8 mouse cellular contexts compared by ENCODE assay signal in genomic region chr2:155774261-155774926, GRCm38 (mm10). TPM values are rescaled to one million over a fixed set of nuclear protein-coding genes. Genes with fewer than 3 reads are reported as not detected.
DNase-seq lines count a peak whose midpoint lies in the region; ATAC-seq and TF ChIP-seq lines count a peak whose summit lies in the region.
"Had no signal": no experiment of that assay in that cellular context is flagged by ENCODE, and none has a peak within 500 bp of the region (broad histone marks: within the 10 kb centered on the region; RNA-seq: fewer than 3 reads in every experiment).

No protein-coding gene starts in this region.

- 51% methylated on average over 11 of the region's 11 CpGs for WGBS in liver, embryonic 11.5 days
- WGBS in forebrain, embryonic 10.5 days: 66% methylated on average over 11 of the region's 11 CpGs
- 50% methylated on average over 11 of the region's 11 CpGs for WGBS in limb, embryonic 15.5 days
- 45% methylated on average over 11 of the region's 11 CpGs for WGBS in stomach, postnatal 0 days

- no peak for ATAC-seq in liver, embryonic 11.5 days (replicated peaks; ENCODE audit: low FRiP score)
- ATAC-seq in limb, embryonic 15.5 days (ENCODE audit: insufficient number of reproducible peaks, low FRiP score, low TSS enrichment, low read depth): no peak
- ATAC-seq in stomach, postnatal 0 days (ENCODE audit: low FRiP score, low TSS enrichment): no peak

- no peaks in the 10 kb centered on the region for H3K36me3 ChIP-seq in liver, embryonic 11.5 days (ENCODE audit: control insufficient read depth, insufficient read depth, low read length)
- no peaks in the 10 kb centered on the region for H3K36me3 ChIP-seq in forebrain, embryonic 10.5 days (replicated peaks)
- no peaks in the 10 kb centered on the region for H3K36me3 ChIP-seq in limb, embryonic 15.5 days
- no peaks in the 10 kb centered on the region for H3K36me3 ChIP-seq in stomach, postnatal 0 days (ENCODE audit: control insufficient read depth, insufficient read depth, low read length)

- no peak for TF ChIP-seq EP300 in stomach, postnatal 0 days (optimal IDR thresholded peaks at IDR 0.05)

- no peak overlapping the region for H3K27ac ChIP-seq in liver, embryonic 11.5 days (ENCODE audit: low read depth, low read length)
- H3K27ac ChIP-seq in forebrain, embryonic 10.5 days: no peak overlapping the region
- H3K27ac ChIP-seq in limb, embryonic 15.5 days: no peak overlapping the region
- no peak overlapping the region for H3K27ac ChIP-seq in stomach, postnatal 0 days (replicated peaks)

- TF ChIP-seq CTCF in stomach, postnatal 0 days (IDR thresholded peaks at IDR 0.05; ENCODE audit: low read depth): no peak

- no peak for DNase-seq in liver, embryonic 11.5 days (ENCODE audit: low spot score)
- no peak for DNase-seq in liver
- DNase-seq in forebrain, embryonic 10.5 days (ENCODE audit: extremely low spot score, low spot score): no peak
- no peak for DNase-seq in stomach, postnatal 0 days (ENCODE audit: low spot score)
- no peak for DNase-seq in thymus, postnatal 10 days (ENCODE audit: low spot score in 2 of 2)
- DNase-seq in c-Kit-positive CD71-positive TER-119-positive erythroid progenitor cells, embryonic 14.5 days (ENCODE audit: low spot score): no peak
- DNase-seq: lung, postnatal 10 days had no signal

- H3K4me1 ChIP-seq in liver, embryonic 11.5 days (replicated peaks; ENCODE audit: control insufficient read depth, insufficient read depth, low read length): peaks cover 5% of the 10 kb centered on the region
- peaks cover 13% of the 10 kb centered on the region for H3K4me1 ChIP-seq in forebrain, embryonic 10.5 days
- H3K4me1 ChIP-seq in limb, embryonic 15.5 days: peaks cover 10% of the 10 kb centered on the region
- H3K4me1 ChIP-seq in stomach, postnatal 0 days (replicated peaks; ENCODE audit: control insufficient read depth, insufficient read depth): no peaks in the 10 kb centered on the region

- peaks cover 62% of the 10 kb centered on the region for H3K27me3 ChIP-seq in liver, embryonic 11.5 days (replicated peaks; ENCODE audit: control insufficient read depth, insufficient read depth, low read length)
- H3K27me3 ChIP-seq in forebrain, embryonic 10.5 days (ENCODE audit: poor library complexity, severe bottlenecking): peaks cover 57% of the 10 kb centered on the region
- H3K27me3 ChIP-seq in limb, embryonic 15.5 days: peaks cover 60% of the 10 kb centered on the region
- peaks cover 5% of the 10 kb centered on the region; the same call in 1 of the 2 replicates for H3K27me3 ChIP-seq in stomach, postnatal 0 days (ENCODE audit: control insufficient read depth, insufficient read depth, low read length)

- peak overlapping the region; percentile 83 for H3K4me2 ChIP-seq in liver, embryonic 11.5 days
- H3K4me2 ChIP-seq in limb, embryonic 15.5 days: no peak overlapping the region
- H3K4me2 ChIP-seq in stomach, postnatal 0 days (replicated peaks; ENCODE audit: low read depth): no peak overlapping the region

- no peaks in the 10 kb centered on the region for H3K9me3 ChIP-seq in liver, embryonic 11.5 days (ENCODE audit: control insufficient read depth, low read length)
- H3K9me3 ChIP-seq in forebrain, embryonic 10.5 days: no peaks in the 10 kb centered on the region
- H3K9me3 ChIP-seq in limb, embryonic 15.5 days: no peaks in the 10 kb centered on the region
- no peaks in the 10 kb centered on the region for H3K9me3 ChIP-seq in stomach, postnatal 0 days (ENCODE audit: control insufficient read depth, low read length)

- peak overlapping the region; percentile 58 for H3K4me3 ChIP-seq in liver, embryonic 11.5 days (ENCODE audit: low read depth, low read length)
- H3K4me3 ChIP-seq in forebrain, embryonic 10.5 days: peak overlapping the region; percentile 66; the same call in 1 of the 2 replicates
- H3K4me3 ChIP-seq in limb, embryonic 15.5 days: peak overlapping the region; percentile 54
- peak overlapping the region; percentile 34 for H3K4me3 ChIP-seq in stomach, postnatal 0 days (ENCODE audit: low read depth, low read length)

- no peak overlapping the region for H3K9ac ChIP-seq in liver, embryonic 11.5 days (ENCODE audit: low read depth, low read length)
- H3K9ac ChIP-seq in limb, embryonic 15.5 days: no peak overlapping the region
- H3K9ac ChIP-seq in stomach, postnatal 0 days (ENCODE audit: low read length): no peak overlapping the region

RNA-seq across cellular contexts. Expression of gene Mmp24, which starts 0.7 kb away (rescaled TPM):
- 0.04 TPM in 1 of 2 replicates, not detected in the other for polyA plus RNA-seq in liver, embryonic 11.5 days (2014; fragmentation: Nextera tagmentation; extraction: Ambion mirVana)
- polyA plus RNA-seq in forebrain, embryonic 10.5 days (2016; fragmentation: Nextera tagmentation; extraction: Ambion mirVana): 0.17 and 0.35 TPM in 2 replicates
- polyA plus RNA-seq in limb, embryonic 15.5 days (2015; fragmentation: Nextera tagmentation; extraction: Ambion mirVana): 0.06 and 0.11 TPM in 2 replicates
- polyA plus RNA-seq in stomach, postnatal 0 days (2015; fragmentation: Nextera tagmentation; extraction: Ambion mirVana): 0.21 and 0.23 TPM in 2 replicates

RNA-seq across cellular contexts. Expression of gene Procr, which starts 23.5 kb away (rescaled TPM):
- polyA plus RNA-seq in liver, embryonic 11.5 days (2014; fragmentation: Nextera tagmentation; extraction: Ambion mirVana): 2.6 TPM in 2 replicates
- 1.1 TPM in 2 replicates for polyA plus RNA-seq in forebrain, embryonic 10.5 days (2016; fragmentation: Nextera tagmentation; extraction: Ambion mirVana)
- 6.1 and 8.4 TPM in 2 replicates for polyA plus RNA-seq in limb, embryonic 15.5 days (2015; fragmentation: Nextera tagmentation; extraction: Ambion mirVana)
- 12.2 and 14.3 TPM in 2 replicates for polyA plus RNA-seq in stomach, postnatal 0 days (2015; fragmentation: Nextera tagmentation; extraction: Ambion mirVana)

RNA-seq across cellular contexts. Expression of gene Gm17581, which starts 38.7 kb away (rescaled TPM):
- not detected in 2 replicates for polyA plus RNA-seq in liver, embryonic 11.5 days (2014; fragmentation: Nextera tagmentation; extraction: Ambion mirVana)
- not detected in 2 replicates for polyA plus RNA-seq in forebrain, embryonic 10.5 days (2016; fragmentation: Nextera tagmentation; extraction: Ambion mirVana)
- polyA plus RNA-seq in limb, embryonic 15.5 days (2015; fragmentation: Nextera tagmentation; extraction: Ambion mirVana): not detected in 2 replicates
- polyA plus RNA-seq in stomach, postnatal 0 days (2015; fragmentation: Nextera tagmentation; extraction: Ambion mirVana): not detected in 2 replicates

RNA-seq across cellular contexts. Expression of gene BC029722, which starts 44.8 kb away (rescaled TPM):
- 5.6 and 6.8 TPM in 2 replicates for polyA plus RNA-seq in liver, embryonic 11.5 days (2014; fragmentation: Nextera tagmentation; extraction: Ambion mirVana)
- 5.9 and 6.8 TPM in 2 replicates for polyA plus RNA-seq in forebrain, embryonic 10.5 days (2016; fragmentation: Nextera tagmentation; extraction: Ambion mirVana)
- 21.5 and 21.7 TPM in 2 replicates for polyA plus RNA-seq in limb, embryonic 15.5 days (2015; fragmentation: Nextera tagmentation; extraction: Ambion mirVana)
- 26.8 and 29.8 TPM in 2 replicates for polyA plus RNA-seq in stomach, postnatal 0 days (2015; fragmentation: Nextera tagmentation; extraction: Ambion mirVana)

RNA-seq across cellular contexts. Expression of gene Edem2, which starts 45.1 kb away (rescaled TPM):
- 34.5 and 35.5 TPM in 2 replicates for polyA plus RNA-seq in liver, embryonic 11.5 days (2014; fragmentation: Nextera tagmentation; extraction: Ambion mirVana)
- 30.5 and 30.9 TPM in 2 replicates for polyA plus RNA-seq in forebrain, embryonic 10.5 days (2016; fragmentation: Nextera tagmentation; extraction: Ambion mirVana)
- polyA plus RNA-seq in limb, embryonic 15.5 days (2015; fragmentation: Nextera tagmentation; extraction: Ambion mirVana): 33.7 and 35.5 TPM in 2 replicates
- polyA plus RNA-seq in stomach, postnatal 0 days (2015; fragmentation: Nextera tagmentation; extraction: Ambion mirVana): 64.9 and 65.7 TPM in 2 replicates
